Mouse (Mus musculus) spleen, embryonic (tissue): Measurements from ENCODE around the gene Ubac2.

Experiments
- CTCF ChIA-PET: fragments of 350-600 bp; sonication (Branson Sonifier 250); formaldehyde crosslinking; loops from one replicate; lab custom pipeline; 2022; lab: Charles Lee

Ubac2 gene

GRCm38 (mm10) chr14:122028926-122029745 lies 150.7 kb downstream of the Ubac2 start:
- CTCF ChIA-PET = no interaction called here

DNA sequence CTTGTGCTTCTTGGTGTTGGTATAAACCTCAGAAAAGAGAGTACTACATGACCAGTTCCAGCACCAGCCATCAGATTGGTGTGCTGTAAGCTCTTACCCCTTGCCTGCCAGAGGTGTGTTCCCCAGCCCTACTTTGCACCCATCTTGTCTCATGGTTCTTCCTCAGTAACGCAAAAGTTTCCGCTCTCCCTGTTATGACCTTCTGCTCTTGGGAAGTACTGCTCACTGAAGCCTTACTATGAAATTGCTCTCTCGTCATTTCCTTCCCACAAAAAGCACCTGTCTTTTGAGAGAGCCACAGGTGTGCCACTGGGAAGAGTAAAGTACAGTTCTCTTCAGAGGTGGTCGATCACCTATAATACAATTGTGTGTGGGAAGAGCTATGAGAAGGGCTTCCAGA lies 151.4 kb downstream of the Ubac2 start:
- CTCF ChIA-PET = interaction anchor here (0.6 kb wide), 1 partner anchor 21 kb away, joined by 4 read pairs; no protein-coding TSS in a partner anchor

DNA sequence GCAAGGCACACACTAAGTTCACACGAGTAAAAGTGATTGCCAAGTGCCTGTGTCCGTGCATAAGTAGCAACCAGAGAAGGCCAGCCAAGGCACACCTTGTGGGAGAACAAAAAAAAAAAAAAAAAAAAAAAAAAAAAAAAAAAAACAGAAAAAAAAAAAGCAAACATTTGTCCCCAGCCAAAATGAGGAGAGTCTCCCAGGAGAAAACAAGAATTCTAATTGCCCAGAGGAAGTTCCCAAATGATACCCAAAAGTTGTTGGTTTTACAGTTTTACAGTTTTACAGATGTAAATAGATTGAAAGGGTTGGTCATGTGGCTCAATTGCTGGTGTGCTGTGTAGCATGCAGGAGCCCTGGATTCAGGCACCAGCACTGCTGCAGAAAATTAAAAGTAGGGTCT lies 153.6 kb downstream of the Ubac2 start:
- CTCF ChIA-PET = no interaction called here

DNA sequence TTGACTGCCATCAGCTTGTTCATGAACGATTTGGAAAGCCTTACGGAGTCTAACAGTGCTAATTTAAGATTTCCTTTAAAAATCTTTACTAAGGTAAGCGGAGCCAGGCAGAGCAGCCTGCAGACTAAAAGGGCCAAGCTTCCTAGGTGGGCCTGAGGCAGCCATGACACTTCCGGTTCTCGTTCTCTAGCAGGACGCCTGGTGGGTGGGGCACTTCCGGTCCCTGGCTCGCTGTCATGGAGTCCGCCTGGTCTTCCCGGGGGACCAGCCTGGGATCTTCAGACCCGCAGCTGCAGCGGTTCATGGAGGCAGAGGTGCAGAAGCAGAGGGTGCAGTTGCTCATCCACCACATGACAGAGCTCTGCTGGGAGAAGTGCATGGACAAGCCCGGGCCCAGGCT lies 156.0 kb downstream of the Ubac2 start, which contains the start of gene Timm8a2:
Timm8a2 (plus strand) TSS at position 224 of the 400 bp plus-strand sequence.
- CTCF ChIA-PET = no interaction called here

DNA sequence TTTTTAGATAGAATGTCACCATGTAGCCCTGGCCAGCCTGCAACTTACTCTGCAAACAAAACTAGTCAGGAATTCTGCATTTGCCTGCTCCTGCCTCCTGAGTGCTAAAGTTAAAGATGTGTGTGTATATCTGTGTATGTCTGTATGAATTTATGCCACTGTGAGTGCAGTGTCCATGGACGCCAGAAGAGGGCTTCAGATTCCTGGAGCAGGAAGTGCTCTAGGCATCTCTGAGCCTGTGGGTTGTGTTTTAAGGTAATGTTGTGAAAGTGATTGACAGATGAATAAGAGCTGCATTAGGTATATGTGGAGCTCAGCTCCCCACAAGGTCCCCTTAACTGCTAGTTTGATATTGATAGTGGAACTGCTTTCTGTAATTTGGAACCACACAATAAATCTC lies 156.8 kb downstream of the Ubac2 start:
- CTCF ChIA-PET = no interaction called here

DNA sequence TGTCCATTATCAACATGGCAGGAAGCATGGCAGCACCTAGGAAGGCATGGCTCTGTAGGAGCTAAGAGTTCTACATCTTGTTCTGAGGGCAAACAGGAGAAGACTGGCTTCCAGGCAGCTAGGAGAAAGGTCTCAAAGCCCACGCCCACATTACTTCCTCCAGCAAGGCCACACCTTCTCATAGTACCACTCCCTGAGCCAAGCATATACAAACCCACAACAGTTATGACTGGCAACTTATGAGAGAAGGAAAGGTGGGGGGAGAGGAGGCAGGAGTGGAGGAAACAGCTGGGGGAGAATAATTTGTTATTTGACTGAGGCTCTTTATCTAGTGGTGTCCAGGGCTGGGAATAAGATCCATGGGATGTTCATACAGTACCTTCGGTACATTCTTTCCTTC lies 157.4 kb downstream of the Ubac2 start:
- CTCF ChIA-PET = no interaction called here

DNA sequence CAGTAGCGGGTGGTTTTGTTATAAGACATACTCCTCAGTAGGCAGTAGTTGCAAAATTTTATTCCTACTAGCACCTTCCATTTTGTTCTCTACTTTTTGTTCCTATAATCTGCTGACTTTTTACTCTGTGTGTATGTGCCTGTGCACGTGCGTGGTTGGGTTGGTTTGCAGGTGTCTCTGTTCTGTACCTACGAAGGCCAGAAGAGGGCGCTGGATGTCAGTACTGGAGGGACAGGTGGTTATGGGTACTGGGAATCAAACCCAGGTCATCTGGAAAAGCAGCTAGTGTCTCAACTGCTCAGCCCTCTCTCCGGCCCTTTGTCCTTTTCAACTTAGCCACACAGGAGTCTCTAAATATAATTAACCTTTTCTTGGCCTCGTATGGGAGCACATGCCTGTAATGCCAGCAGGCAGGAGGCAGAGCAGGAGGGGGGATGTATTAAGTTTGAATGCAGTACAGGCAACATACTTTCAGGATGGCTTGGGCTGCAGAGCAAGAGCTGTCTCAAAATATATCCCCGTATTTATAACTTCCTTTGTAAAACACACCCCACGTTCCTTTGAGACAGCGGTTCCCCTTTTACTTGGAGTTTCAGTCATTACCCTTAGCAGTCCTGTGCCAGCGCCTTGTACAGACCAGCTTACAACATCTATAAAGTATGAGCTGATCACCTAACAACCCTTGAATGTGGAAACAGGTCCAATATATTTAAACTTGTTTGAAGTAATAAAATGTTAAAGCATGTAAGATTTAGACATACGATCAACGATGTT lies 160.6 kb downstream of the Ubac2 start:
- CTCF ChIA-PET = no interaction called here

- CTCF ChIA-PET = no interaction called here
These were observed 163.0 kb downstream of the Ubac2 start for GRCm38 (mm10) chr14:122041413-122041825.

GRCm38 (mm10) chr14:122042142-122042694 lies 163.8 kb downstream of the Ubac2 start:
- CTCF ChIA-PET = no interaction called here

- CTCF ChIA-PET = interaction anchor here (0.7 kb wide), 1 partner anchor 51 kb away, joined by 3 read pairs; no protein-coding TSS in a partner anchor
These were observed 169.4 kb downstream of the Ubac2 start for GRCm38 (mm10) chr14:122047784-122048183.

DNA sequence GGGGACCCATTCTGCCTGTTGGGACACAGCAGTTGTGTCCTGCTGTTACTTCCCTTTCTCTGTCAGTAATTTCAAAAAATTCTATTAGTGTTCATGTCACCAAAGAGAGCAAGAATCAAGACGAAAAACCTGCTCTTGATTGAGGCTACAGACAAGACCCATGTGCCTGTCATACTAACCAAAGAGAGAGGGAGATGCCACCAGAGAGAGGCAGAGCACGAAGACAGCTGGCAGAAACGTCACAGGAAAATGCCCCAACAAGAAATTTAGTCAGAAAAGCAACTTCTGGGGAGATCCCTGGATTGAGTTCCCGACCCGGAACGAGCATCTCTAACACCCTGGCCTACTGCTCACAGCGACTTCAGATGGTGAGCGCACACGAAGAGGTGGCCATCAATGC lies 170.4 kb downstream of the Ubac2 start:
- CTCF ChIA-PET = no interaction called here

GRCm38 (mm10) chr14:122052896-122053635 lies 174.6 kb downstream of the Ubac2 start:
- CTCF ChIA-PET = no interaction called here

DNA sequence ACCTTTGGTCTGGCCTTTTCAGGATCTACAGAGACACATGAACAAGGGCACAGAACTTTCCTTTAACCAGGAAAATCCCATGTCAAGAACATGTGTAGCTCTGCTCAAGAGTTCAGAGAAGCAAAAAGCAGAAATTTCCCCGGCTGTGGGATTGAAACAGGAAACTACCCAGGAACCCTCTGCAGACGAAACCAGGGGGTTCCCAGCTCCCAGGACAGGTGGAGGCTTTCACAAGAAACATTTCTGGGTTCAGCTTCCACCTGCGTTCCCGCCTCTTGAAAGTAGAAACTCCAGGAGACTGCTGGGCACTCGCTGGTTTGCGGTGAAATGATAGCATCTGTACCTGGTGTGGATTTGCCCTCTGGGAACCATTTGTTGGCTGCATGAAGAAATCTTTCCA lies 178.5 kb downstream of the Ubac2 start:
- CTCF ChIA-PET = no interaction called here

DNA sequence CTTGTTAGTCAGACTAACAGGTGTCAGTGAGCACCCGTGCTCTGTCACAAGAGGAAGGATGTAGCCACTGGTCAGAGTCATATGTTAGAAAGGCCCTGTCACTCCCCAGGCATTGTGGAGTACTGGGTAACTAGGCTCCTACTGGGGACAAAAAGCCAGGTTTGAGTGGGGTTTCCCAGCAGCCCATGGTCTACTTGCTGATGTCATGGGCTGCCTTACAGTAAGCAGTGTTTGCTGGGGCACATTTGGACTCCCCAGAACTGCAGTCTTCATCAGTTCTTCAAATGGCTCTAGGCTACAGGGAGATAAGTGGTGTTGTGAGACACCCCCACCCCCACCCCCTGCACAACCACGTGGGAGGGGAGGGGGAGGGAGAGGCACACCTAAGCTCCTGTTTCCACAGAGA lies 179.5 kb downstream of the Ubac2 start:
- CTCF ChIA-PET = interaction anchor here (0.6 kb wide), 1 partner anchor 79 kb away, joined by 3 read pairs; no protein-coding TSS in a partner anchor

DNA sequence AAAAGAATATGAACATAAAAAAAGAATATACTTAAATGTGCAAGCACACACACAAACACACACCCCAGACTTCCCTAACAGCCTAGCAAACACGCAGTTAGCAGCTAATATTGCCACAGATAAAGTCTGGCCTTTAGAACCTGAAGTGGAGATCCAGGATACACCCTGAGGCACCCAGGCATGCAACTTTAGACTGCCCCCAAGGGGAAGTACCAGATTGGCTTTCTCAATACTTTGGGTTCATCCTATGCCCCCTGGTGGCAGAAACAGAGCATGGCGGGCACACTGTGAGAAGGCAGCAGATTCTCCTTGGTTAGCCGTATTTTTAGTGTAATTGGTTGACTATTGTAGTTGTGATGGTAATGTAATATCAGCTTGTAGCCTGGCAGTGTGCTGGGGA lies 182.2 kb downstream of the Ubac2 start:
- CTCF ChIA-PET = interaction anchor here (0.6 to 1.2 kb wide), 4 partner anchors 47 to 150 kb away, joined by 3 to 7 read pairs (median 3); partner anchors contain the start of gene Tm9sf2

DNA sequence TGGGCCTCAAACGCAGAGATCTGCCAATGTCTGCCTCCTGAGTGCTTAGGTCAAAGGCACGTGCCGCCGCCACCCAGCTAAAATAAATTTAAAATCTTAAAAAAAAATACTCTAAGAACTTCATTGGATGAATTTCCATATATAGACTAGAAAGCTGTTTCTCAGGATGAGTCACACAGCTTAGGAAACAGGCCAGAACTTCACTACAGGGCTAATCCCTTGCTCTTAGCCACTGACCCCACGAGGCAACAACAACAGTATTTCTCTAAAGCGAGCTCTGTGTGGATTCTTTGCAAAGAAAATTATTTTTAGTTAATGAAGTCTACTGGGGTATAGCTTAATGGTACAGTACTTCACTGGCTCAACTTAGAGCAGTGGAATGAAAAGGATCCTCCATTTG lies 183.0 kb downstream of the Ubac2 start:
- CTCF ChIA-PET = interaction anchor here (1.0 to 1.3 kb wide), 4 partner anchors 12 to 133 kb away, joined by 3 to 6 read pairs (median 3); partner anchors contain the start of gene Tm9sf2

DNA sequence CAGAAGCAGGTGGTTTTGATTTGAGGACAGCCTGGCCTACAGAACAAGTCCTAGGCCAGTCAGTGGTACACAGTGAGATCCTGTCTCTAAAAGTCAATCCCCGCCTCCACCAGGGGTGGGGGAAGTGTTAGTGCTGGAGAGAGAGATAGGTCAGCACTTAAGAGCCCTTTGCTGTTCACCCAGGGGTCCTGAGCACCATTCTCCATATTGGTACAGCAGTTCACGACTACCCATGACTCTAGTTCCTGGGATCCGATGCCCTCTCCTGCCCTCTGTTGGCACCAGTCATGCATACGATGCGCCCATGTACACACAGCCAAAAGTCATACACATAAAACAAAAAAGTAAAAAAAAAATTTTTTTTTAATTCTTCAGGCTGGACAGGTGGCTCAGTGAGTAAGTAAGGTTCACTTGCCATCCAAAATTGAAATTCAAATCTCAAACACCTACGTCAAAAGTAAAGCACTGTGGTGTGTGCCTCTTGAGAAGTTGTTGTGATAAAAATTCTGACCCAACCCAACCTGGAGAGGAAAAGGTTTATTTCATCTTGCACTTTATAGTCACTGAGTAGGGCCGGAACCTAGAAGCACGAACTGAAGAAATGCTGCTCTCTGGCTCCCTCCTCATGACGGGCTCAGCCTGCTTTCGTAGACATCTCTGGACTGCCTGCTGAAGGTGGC lies 184.1 kb downstream of the Ubac2 start:
- CTCF ChIA-PET = interaction anchor here (0.6 to 1.3 kb wide), 5 partner anchors 11 to 245 kb away, joined by 3 to 7 read pairs (median 3); no protein-coding TSS in a partner anchor

DNA sequence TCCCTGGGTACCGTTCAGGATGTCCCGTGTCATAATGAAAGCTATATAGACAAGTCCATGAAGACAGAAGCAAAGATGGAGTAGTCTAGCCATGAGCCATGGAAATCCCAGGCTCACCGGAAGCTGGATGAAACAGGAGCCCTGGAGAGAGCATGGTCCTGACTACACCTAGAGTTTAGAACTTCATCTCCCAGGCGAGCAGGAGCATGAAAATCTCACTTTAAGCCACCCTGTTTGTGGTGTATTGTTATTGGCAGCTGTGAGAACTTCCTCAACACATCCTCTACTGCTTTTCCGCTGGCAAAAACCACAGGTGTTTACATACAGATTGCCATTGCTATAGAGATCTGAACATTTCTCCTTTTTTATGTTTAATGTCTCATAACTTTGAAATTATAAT lies 185.2 kb downstream of the Ubac2 start:
- CTCF ChIA-PET = interaction anchor here (0.7 kb wide), 2 partner anchors 99 to 216 kb away, joined by 3 to 4 read pairs; no protein-coding TSS in a partner anchor

- CTCF ChIA-PET = interaction anchor here (0.7 to 2.2 kb wide), 4 partner anchors 10 to 217 kb away, joined by 3 to 8 read pairs (median 4); no protein-coding TSS in a partner anchor
These were observed 186.1 kb downstream of the Ubac2 start for GRCm38 (mm10) chr14:122064519-122064918.

GRCm38 (mm10) chr14:122066243-122066642 lies 187.8 kb downstream of the Ubac2 start:
- CTCF ChIA-PET = interaction anchor here (0.5 to 2.2 kb wide), 3 partner anchors 63 to 143 kb away, joined by 7 to 8 read pairs (median 8); no protein-coding TSS in a partner anchor
